Mouse (Mus musculus) midbrain, postnatal 0 days (tissue): ENCODE measurements around the gene Reps2. TPM values are rescaled to one million over a fixed set of nuclear protein-coding genes. Genes with fewer than 3 reads are reported as not detected.

Source experiments
- ATAC-seq: fragments of 200-750 bp; cut with Nextera tagmentation; 2 replicates; pipeline ENCODE4 v1.8.0; 2017; ENCODE audit warnings: moderate number of reproducible peaks, mild to moderate bottlenecking, moderate TSS enrichment, moderate library complexity; ENCODE audit not compliant: low FRiP score
- DNase-seq: peaks from one replicate; pipeline ENCODE4 v3.0.0-alpha.2; 2015; ENCODE audit warnings: low spot score
- H3K27ac ChIP-seq: fragments of 300-500 bp; sonication (generic); 2 replicates; pipeline ENCODE4 v1.5.1; 2014; ENCODE audit warnings: low read depth, mild to moderate bottlenecking, low read length, mixed read lengths
- H3K27me3 ChIP-seq: fragments of 300-500 bp; sonication (generic); 2 replicates; pipeline ENCODE4 v1.6.1; 2014; ENCODE audit warnings: low read length, control low read depth, mixed read lengths; ENCODE audit not compliant: insufficient read depth
- H3K36me3 ChIP-seq: fragments of 300-500 bp; sonication (generic); 2 replicates; pipeline ENCODE4 v1.6.1; 2014; ENCODE audit warnings: low read length, control low read depth, mixed read lengths; ENCODE audit not compliant: insufficient read depth
- H3K4me1 ChIP-seq: fragments of 300-500 bp; sonication (generic); 2 replicates; pipeline ENCODE4 v1.6.1; 2014; ENCODE audit warnings: mild to moderate bottlenecking, control low read depth, antibody characterized with exemption, low read length, mixed read lengths; ENCODE audit not compliant: insufficient read depth
- H3K4me2 ChIP-seq: fragments of 300-500 bp; sonication (generic); 2 replicates; pipeline ENCODE4 v1.6.1; 2014; ENCODE audit warnings: low read depth, mild to moderate bottlenecking, low read length, mixed read lengths; ENCODE audit not compliant: poor library complexity, severe bottlenecking
- H3K4me3 ChIP-seq: fragments of 300-500 bp; sonication (generic); 2 replicates; pipeline ENCODE4 v1.5.1; 2014; ENCODE audit warnings: low read depth, mild to moderate bottlenecking, low read length, moderate library complexity
- H3K9ac ChIP-seq: fragments of 300-500 bp; sonication (generic); replicated peaks from 2 replicates; pipeline ENCODE4 v1.6.1; 2014; ENCODE audit warnings: mild to moderate bottlenecking, low read length, moderate library complexity, mixed read lengths; ENCODE audit not compliant: poor library complexity, severe bottlenecking
- H3K9me3 ChIP-seq: fragments of 300-500 bp; sonication (generic); 2 replicates; pipeline ENCODE4 v1.6.1; 2016; ENCODE audit warnings: low read length, control low read depth
- CTCF ChIP-seq: IDR thresholded peaks from 2 replicates; pipeline ENCODE4 v1.5.1; 2016; ENCODE audit warnings: antibody characterized with exemption, mild to moderate bottlenecking
- WGBS: fragments of 180-500 bp; shearing (Covaris S2); extraction: QIAGEN DNeasy Blood & Tissue Kit; methylation state at CpG from one replicate; pipeline ENCODE4 v1.1.7; 2014; 5-methylcytosine and 5-hydroxymethylcytosine counted together
- polyA plus RNA-seq: library from polyadenylated mRNA; unstranded; fragments of >200 nt; fragmentation: Nextera tagmentation; extraction: Ambion mirVana; gene quantifications from 2 replicates; pipeline ENCODE4 v1.2.1, GENCODE M21; 2015
- total RNA-seq: library from RNA; depleted of rRNA; stranded (reverse); fragments of >200 nt; gene quantifications from 2 replicates; pipeline ENCODE4 v1.2.3, GENCODE M21; 2014

Reps2 gene
- total and polyA plus RNA-seq, 2 experiments from 2014 or later = 3.0 to 16.5 TPM

DNA sequence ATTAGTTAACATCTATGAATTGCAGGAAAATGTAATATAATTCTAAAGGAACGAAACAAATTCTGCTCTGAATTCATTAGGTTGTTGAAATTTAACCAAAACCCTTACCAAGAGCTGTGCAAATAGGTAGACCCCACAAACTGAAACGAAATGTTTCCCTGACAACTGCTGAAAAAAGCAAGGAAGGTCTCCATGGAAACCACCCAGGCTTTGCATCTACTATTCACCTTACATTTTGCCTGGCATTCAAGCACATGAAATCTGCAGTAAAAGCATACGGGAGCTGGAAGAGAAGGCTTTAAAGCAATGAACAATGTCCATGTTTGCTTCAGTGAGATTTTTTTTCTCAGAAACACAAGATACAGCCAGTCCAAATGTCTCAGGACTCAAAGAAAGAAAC is 59.1 kb downstream of the Reps2 start:
- no peaks in the 10 kb centered on the region for H3K36me3 ChIP-seq
- H3K9ac ChIP-seq = no peak overlapping the region
- ATAC-seq (peak; percentile 41; the same call in 1 of the 2 replicates), DNase-seq (peak; percentile 61)
- 20% methylated on average over 3 of the region's 3 CpGs for WGBS
- H3K27ac ChIP-seq = peak overlapping the region; percentile 75
- H3K4me2 ChIP-seq = no peak overlapping the region
- TF ChIP-seq CTCF = no peak
- no peaks in the 10 kb centered on the region for H3K27me3 ChIP-seq
- H3K4me1 ChIP-seq = no peaks in the 10 kb centered on the region
- no peak overlapping the region for H3K4me3 ChIP-seq
- H3K9me3 ChIP-seq = no peaks in the 10 kb centered on the region

GRCm38 (mm10) chrX:162580521-162580920 is 62.9 kb downstream of the Reps2 start:
- no peak overlapping the region for H3K4me3 ChIP-seq

DNA sequence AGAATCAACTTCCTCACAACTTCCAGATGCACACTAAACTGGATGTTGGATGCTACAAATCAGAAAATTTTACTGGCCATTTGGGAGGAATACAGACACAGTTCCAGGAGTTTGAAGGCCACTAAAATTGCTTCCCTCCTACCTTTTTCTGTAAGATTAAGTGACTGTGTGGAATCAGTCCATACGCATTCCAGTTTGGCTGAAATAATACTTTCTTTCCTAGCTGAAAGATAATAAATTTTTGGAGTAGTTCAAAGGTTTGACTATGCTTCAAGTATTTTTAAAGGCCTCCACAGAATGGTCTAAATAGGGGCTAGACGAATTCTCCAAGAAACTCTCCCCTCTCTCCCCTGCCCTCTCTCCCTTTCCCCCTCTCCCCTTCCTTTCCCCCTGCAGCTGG is 75.0 kb downstream of the Reps2 start:
- Histone ChIP-seq H3K27ac (no peak overlapping the region), H3K4me1 (no peaks in the 10 kb centered on the region), H3K4me2 (no peak overlapping the region), H3K9ac (no peak overlapping the region), H3K4me3 (no peak overlapping the region), H3K9me3 (no peaks in the 10 kb centered on the region), H3K27me3 (no peaks in the 10 kb centered on the region), H3K36me3 (no peaks in the 10 kb centered on the region)
- 76% methylated on average over 2 of the region's 2 CpGs for WGBS
- ATAC-seq (no peak), DNase-seq (no peak)
- TF ChIP-seq CTCF = no peak

More at GRCm38 (mm10) chrX:162580521-162580920, 62.9 kb downstream of the Reps2 start:
- DNase-seq = no peak
- H3K4me2 ChIP-seq = no peak overlapping the region
- ATAC-seq = no peak
- 60% methylated on average over 3 of the region's 3 CpGs for WGBS
- H3K9me3 ChIP-seq = no peaks in the 10 kb centered on the region
- no peaks in the 10 kb centered on the region for H3K36me3 ChIP-seq
- no peak overlapping the region for H3K27ac ChIP-seq
- no peaks in the 10 kb centered on the region for H3K4me1 ChIP-seq
- no peak overlapping the region for H3K9ac ChIP-seq
- no peaks in the 10 kb centered on the region for H3K27me3 ChIP-seq
- no peak for TF ChIP-seq CTCF

DNA sequence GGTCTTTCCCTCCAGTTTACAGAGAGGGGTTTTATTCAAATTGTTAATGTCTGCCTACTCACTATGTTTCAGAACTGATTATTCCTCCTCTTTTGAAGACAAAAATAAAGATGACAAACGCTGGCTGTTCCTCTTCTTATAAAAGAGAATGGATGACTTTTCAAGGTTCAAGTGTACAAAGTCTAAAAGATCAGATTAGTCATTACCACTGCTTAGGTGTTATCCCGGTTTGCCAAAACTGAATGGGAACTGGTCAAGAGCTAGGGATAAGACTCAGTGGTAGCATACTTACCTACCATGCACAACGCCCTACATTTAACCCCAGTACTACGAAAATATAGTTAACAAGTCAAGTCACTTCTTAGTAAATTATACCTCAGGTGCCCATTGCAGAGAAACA is 77.9 kb downstream of the Reps2 start:
- Histone ChIP-seq H3K9ac (no peak overlapping the region), H3K4me3 (no peak overlapping the region), H3K27ac (no peak overlapping the region), H3K27me3 (no peaks in the 10 kb centered on the region), H3K36me3 (no peaks in the 10 kb centered on the region), H3K4me1 (no peaks in the 10 kb centered on the region), H3K4me2 (no peak overlapping the region), H3K9me3 (no peaks in the 10 kb centered on the region)
- ATAC-seq = no peak
- no peak for TF ChIP-seq CTCF
- DNase-seq = no peak
- 91% methylated on average over 4 of the region's 4 CpGs for WGBS

DNA sequence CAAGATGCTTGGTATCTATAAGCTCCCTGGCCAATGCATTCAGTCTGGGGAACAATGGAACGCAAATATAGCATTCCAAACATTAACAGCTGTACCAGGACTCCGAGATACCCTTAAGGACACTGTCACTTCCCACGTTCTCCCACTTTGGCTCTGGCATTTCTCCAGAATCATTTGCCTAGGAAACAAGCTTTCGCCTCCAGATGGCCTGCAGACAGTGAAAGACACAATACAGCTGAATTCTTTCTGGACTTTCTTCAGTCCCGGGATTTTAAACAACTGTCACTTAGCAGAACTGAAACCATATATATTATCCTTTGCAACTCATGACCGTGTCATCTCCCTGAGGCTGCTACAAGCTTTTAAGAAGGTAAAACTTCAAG is 87.0 kb downstream of the Reps2 start:
- no peak overlapping the region for H3K27ac ChIP-seq
- no peak overlapping the region for H3K9ac ChIP-seq
- DNase-seq (peak; percentile 40), ATAC-seq (no peak)
- no peaks in the 10 kb centered on the region; the same call in 1 of the 2 replicates for H3K27me3 ChIP-seq
- no peak overlapping the region for H3K4me3 ChIP-seq
- no peaks in the 10 kb centered on the region for H3K4me1 ChIP-seq
- TF ChIP-seq CTCF = no peak
- WGBS = 57% methylated on average over 6 of the region's 6 CpGs
- no peak overlapping the region for H3K4me2 ChIP-seq
- H3K9me3 ChIP-seq = no peaks in the 10 kb centered on the region
- no peaks in the 10 kb centered on the region for H3K36me3 ChIP-seq

DNA sequence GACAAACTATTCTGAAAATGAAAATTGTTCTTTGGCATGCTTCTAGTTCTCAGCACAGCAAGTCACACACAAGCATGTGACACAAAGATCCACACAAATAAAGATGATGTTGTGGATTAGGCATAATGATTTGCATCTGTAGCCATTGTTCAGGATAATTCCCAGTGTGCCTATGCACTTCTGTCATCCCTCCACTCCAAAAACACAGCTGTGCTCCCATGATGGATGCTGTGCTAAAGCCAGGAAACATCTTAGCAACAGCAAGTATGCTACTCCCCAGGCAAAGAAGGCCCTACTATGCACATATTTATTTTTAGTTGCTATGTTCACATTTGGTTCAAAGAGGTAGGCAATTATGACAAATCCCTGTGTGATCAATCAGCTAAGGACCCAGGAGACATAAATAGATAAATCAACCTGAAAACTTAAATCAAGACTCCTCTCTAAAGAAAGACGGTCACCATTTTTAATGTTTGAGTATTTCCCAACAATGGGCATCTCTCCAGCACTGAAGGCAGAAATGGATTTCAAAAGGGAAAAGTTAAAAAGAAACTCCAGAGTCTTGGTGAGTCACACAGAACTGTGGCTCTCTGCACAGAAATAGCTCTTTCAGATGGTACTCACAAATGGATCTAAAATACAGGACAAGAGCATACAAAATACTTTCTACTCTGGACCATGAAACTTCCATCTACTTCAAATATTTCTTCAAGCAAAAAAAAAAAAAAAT is 87.6 kb downstream of the Reps2 start:
- 56% methylated on average over 1 of the region's 1 CpGs for WGBS
- Histone ChIP-seq H3K27ac (no peak overlapping the region), H3K36me3 (no peaks in the 10 kb centered on the region), H3K27me3 (no peaks in the 10 kb centered on the region; the same call in 1 of the 2 replicates), H3K4me1 (no peaks in the 10 kb centered on the region), H3K4me2 (no peak overlapping the region), H3K4me3 (no peak overlapping the region), H3K9me3 (no peaks in the 10 kb centered on the region), H3K9ac (no peak overlapping the region)
- ATAC-seq = no peak
- TF ChIP-seq CTCF = no peak
- no peak for DNase-seq
